Mouse (Mus musculus) cerebellum, adult 2 months (tissue): ENCODE results near the gene Cend1.

Experiments used
- CTCF ChIP-seq: fragments of 200-500 bp; IDR thresholded peaks from 2 replicates; pipeline ENCODE4 v1.5.1; 2011; ENCODE audit warnings: low read depth, mild to moderate bottlenecking, control low read depth, low read length, moderate library complexity, borderline replicate concordance; ENCODE audit not compliant: insufficient read depth
- POLR2A ChIP-seq: fragments of 200-500 bp; IDR thresholded peaks from 2 replicates; pipeline ENCODE4 v1.6.1; 2011; ENCODE audit warnings: low read length, control low read depth, borderline replicate concordance; ENCODE audit not compliant: insufficient read depth

- TF ChIP-seq CTCF (no peak), POLR2A (no peak)
Observed at GRCm38 (mm10) chr7:141477578-141478269, 48.4 kb upstream of the Cend1 start.
